Mouse (Mus musculus) heart, embryonic 15.5 days (tissue): Measurements from ENCODE around the gene R3hcc1l. TPM values are rescaled to one million over a fixed set of nuclear protein-coding genes. Genes with fewer than 3 reads are reported as not detected.
A peak's percentile ranks its signal among the peaks of the same experiment; 100 is the strongest.

Source experiments
- ATAC-seq: fragments of 200-750 bp; cut with Nextera tagmentation; replicated peaks from 2 replicates; pipeline ENCODE4 v1.8.0; 2017; ENCODE audit warnings: low read depth, moderate TSS enrichment; ENCODE audit not compliant: insufficient number of reproducible peaks, insufficient read depth, low FRiP score
- H3K27ac ChIP-seq: fragments of 300-500 bp; sonication (generic); 2 replicates; pipeline ENCODE4 v1.5.1; 2015; ENCODE audit warnings: mild to moderate bottlenecking, inconsistent platforms
- H3K27me3 ChIP-seq: fragments of 300-500 bp; sonication (generic); 2 replicates; pipeline ENCODE4 v1.6.1; 2015; ENCODE audit warnings: inconsistent platforms
- H3K36me3 ChIP-seq: fragments of 300-500 bp; sonication (generic); 2 replicates; pipeline ENCODE4 v1.6.1; 2015; ENCODE audit warnings: mild to moderate bottlenecking, inconsistent platforms
- H3K4me1 ChIP-seq: fragments of 300-500 bp; sonication (generic); replicated peaks from 2 replicates; pipeline ENCODE4 v1.6.1; 2015; ENCODE audit warnings: inconsistent platforms
- H3K4me2 ChIP-seq: fragments of 300-500 bp; sonication (generic); 2 replicates; pipeline ENCODE4 v1.6.1; 2015; ENCODE audit warnings: inconsistent platforms, mild to moderate bottlenecking, moderate library complexity
- H3K4me3 ChIP-seq: fragments of 300-500 bp; sonication (generic); 2 replicates; pipeline ENCODE4 v1.5.1; 2015; ENCODE audit warnings: mild to moderate bottlenecking, inconsistent platforms
- H3K9ac ChIP-seq: fragments of 300-500 bp; sonication (generic); 2 replicates; pipeline ENCODE4 v1.6.1; 2015; ENCODE audit warnings: mild to moderate bottlenecking, inconsistent platforms
- H3K9me3 ChIP-seq: fragments of 300-500 bp; sonication (generic); replicated peaks from 2 replicates; pipeline ENCODE4 v1.6.1; 2016; ENCODE audit warnings: inconsistent platforms
- WGBS: fragments of 180-500 bp; shearing (Covaris S2); methylation state at CpG from one replicate; pipeline ENCODE4 v1.1.7; 2015; ENCODE audit warnings: mixed read lengths; 5-methylcytosine and 5-hydroxymethylcytosine counted together
- polyA plus RNA-seq: library from polyadenylated mRNA; unstranded; fragments of >200 nt; fragmentation: Nextera tagmentation; extraction: Ambion mirVana; gene quantifications from 2 replicates; pipeline ENCODE4 v1.2.1, GENCODE M21; 2015

The R3hcc1l gene
- polyA plus RNA-seq, 1 experiment from 2014 or later, result 14.2 TPM

DNA sequence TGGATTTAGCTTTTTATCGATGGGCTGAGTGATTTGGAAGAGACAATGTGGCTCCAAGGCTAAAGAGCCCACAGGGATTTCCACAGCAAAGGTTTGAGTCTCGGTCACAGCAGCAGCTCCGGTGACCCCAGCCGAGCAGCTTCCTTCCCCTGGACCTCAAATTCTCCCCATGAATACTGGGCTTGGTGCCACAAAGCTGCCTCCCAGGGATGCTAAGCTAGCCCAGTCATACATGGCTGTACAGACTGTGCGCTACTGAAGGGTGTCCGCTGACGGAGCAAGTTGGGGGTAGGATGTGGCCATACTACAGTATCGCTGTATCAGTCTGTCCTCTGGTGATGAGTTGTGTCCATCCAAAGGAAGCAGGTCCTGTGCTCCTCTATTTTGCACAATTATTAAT, 2.9 kb upstream of the R3hcc1l start:
- ATAC-seq, result no peak
- Histone ChIP-seq H3K4me2 (no peak overlapping the region), H3K9me3 (no peaks in the 10 kb centered on the region), H3K36me3 (no peaks in the 10 kb centered on the region), H3K4me3 (no peak overlapping the region), H3K27ac (no peak overlapping the region), H3K4me1 (peaks cover 13% of the 10 kb centered on the region), H3K9ac (no peak overlapping the region), H3K27me3 (peaks cover 4% of the 10 kb centered on the region; the same call in 1 of the 2 replicates)
- 85% methylated on average over 8 of the region's 8 CpGs for WGBS

DNA sequence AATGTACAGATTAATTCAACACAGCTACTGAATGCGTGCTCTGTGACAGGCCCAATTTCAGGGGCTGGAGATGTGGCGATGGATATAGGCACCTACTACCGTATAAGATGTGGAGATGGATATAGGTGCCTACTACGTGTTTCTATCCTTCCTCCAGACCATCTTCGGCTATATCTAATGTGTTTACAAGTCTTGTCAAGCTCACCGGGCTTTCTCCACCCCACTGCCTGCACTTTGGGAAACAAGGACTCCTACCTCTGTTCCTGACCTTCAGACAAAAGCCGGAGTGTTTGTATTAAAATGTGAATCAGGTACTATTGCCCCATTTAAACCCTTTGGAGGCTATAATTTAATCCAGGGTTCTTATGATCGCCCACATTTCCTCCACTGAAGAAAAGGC, 2.4 kb upstream of the R3hcc1l start:
- H3K9me3 ChIP-seq, result no peaks in the 10 kb centered on the region
- no peak overlapping the region for H3K4me3 ChIP-seq
- peaks cover 12% of the 10 kb centered on the region for H3K4me1 ChIP-seq
- no peak overlapping the region for H3K4me2 ChIP-seq
- peaks cover 4% of the 10 kb centered on the region; the same call in 1 of the 2 replicates for H3K27me3 ChIP-seq
- H3K36me3 ChIP-seq, result no peaks in the 10 kb centered on the region
- WGBS, result 79% methylated on average over 8 of the region's 8 CpGs
- no peak overlapping the region for H3K9ac ChIP-seq
- no peak for ATAC-seq
- no peak overlapping the region for H3K27ac ChIP-seq

DNA sequence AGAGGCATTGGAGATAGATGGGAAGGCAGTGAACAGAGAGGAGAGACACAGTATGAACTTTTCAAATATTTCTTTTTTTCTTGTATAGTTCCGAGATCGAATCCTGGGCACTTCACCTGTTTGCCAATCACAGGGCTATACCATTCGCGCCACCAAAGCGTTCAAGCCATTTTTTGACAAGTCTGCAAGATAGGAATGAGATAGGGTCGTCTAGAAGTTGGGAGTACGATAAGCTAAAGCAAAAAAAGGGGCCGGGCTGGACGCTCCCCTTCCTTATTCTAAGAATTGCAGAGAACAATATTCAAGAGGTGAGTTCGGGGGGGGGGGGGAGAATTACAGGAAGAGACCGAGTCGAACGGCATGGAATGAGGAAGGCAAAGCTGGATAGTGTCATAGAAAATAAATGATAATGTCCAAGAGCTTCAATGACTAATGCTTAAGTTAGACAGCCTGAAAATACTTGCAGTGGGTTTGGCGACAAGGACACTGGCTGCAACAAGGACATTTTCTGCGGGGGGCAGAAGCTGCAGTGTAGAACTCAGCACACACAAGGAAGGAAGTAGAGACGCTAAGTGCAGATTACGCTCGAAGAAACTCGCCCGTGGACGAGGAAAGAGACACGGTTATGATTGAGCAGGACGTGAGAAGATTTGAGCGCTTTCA, 471 bp upstream of the R3hcc1l start:
- H3K27ac ChIP-seq, result no peak overlapping the region
- 20% methylated on average over 24 of the region's 24 CpGs for WGBS
- no peaks in the 10 kb centered on the region for H3K9me3 ChIP-seq
- peak overlapping the region; percentile 91 for H3K4me2 ChIP-seq
- no peaks in the 10 kb centered on the region for H3K36me3 ChIP-seq
- no peak for ATAC-seq
- peak overlapping the region; percentile 48 for H3K9ac ChIP-seq
- H3K4me1 ChIP-seq, result peaks cover 12% of the 10 kb centered on the region
- peaks cover 4% of the 10 kb centered on the region; the same call in 1 of the 2 replicates for H3K27me3 ChIP-seq
- peak overlapping the region; percentile 59 for H3K4me3 ChIP-seq

DNA sequence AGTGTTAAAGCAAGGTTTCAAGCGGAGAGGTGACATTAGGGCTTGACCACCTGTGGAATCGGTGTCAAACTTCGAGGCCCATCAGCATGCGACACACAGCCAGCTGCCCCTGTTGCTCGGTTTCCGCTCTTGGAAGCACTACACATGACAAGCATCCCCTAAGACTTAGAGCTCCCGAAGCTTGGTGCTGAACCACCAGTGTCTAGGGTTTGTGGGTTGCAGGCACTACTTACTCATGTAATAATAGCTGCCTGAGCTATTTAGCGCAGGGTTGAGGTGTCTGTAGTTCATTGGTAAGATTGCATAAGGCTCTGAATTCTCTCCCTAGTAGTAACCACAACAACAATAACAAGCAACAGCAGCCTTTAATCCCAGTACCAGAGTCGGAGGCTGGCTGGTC, 1.2 kb downstream of the R3hcc1l start:
- WGBS, result 39% methylated on average over 9 of the region's 9 CpGs
- H3K4me3 ChIP-seq, result peak overlapping the region; percentile 59
- no peaks in the 10 kb centered on the region for H3K9me3 ChIP-seq
- no peak overlapping the region for H3K27ac ChIP-seq
- H3K36me3 ChIP-seq, result no peaks in the 10 kb centered on the region
- peak overlapping the region; percentile 91 for H3K4me2 ChIP-seq
- peaks cover 12% of the 10 kb centered on the region for H3K4me1 ChIP-seq
- 0 out of 2 replicates have a peak, but pooled peaks cover 3% of the 10 kb centered on the region for H3K27me3 ChIP-seq
- H3K9ac ChIP-seq, result no peak overlapping the region
- no peak for ATAC-seq

DNA sequence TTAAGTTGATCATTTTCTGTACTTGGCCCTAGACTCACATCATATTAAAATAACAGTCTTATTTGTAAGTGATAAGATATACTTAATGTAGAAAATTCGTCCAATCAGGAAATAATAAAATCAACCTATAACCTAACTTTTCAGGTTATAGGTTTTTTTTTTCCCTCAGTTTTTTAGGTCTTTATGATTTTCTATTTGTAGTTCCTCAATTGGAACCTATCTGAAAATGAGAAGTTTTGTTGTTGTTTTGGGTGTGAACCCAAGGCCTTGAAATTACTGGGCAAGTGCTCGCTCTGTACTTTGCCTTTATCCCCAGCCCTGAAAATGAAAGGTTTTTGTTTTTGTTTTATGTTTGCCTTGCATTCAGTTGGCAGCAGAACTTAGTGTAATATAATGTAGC, 6.1 kb downstream of the R3hcc1l start:
- Histone ChIP-seq H3K4me2 (no peak overlapping the region), H3K4me3 (no peak overlapping the region), H3K27ac (no peak overlapping the region), H3K4me1 (peaks cover 4% of the 10 kb centered on the region), H3K27me3 (no peaks in the 10 kb centered on the region), H3K9ac (no peak overlapping the region), H3K36me3 (no peaks in the 10 kb centered on the region), H3K9me3 (no peaks in the 10 kb centered on the region)
- no peak for ATAC-seq
- 90% methylated on average over 2 of the region's 2 CpGs for WGBS

DNA sequence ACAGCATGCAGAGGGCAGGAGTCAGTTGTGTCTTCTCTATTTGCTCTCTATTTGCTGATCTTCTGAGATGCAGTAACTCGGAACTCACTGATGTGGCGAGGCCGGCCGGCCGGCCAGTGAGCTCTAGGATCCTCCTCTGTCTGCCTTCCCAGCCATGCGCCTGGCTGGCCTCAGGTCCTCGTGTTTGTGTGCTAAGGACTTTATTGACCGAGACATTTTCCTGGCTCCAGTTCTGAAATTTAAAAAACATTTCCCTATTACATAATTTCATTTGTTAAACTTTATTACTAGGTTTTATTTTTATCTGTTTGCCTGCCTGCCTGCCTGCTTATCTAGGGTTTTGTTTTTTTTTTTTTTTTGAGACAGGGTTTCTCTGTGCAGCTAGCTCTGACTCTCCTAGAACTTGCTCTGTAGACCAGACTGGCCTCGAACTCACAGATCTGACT, 11.5 kb downstream of the R3hcc1l start:
- Histone ChIP-seq H3K9ac (no peak overlapping the region), H3K27ac (no peak overlapping the region), H3K4me2 (no peak overlapping the region), H3K27me3 (no peaks in the 10 kb centered on the region), H3K4me1 (no peaks in the 10 kb centered on the region; the same call in 1 of the 2 replicates), H3K9me3 (no peaks in the 10 kb centered on the region), H3K4me3 (no peak overlapping the region), H3K36me3 (no peaks in the 10 kb centered on the region)
- WGBS, result 58% methylated on average over 9 of the region's 9 CpGs
- no peak for ATAC-seq

DNA sequence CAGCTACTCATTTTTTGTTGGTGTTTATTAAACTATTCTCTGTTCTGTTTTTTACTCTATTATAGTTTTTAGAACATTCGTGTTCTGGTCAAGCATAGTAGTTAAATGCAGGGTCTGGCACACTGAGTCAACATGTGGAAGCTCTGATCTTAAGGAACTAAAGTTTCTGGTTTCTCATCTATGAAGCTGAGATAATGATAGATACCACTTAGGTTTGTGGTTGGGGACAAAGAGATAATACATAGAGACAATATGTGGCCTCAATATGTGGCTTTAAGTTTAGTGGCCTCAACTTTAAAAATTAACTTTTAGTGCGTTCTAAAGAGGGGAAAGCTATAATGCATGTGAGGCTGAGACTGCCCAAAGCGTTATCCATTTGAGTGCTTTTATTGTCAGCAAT, 15.9 kb downstream of the R3hcc1l start:
- no peaks in the 10 kb centered on the region for H3K9me3 ChIP-seq
- H3K27ac ChIP-seq, result no peak overlapping the region
- H3K27me3 ChIP-seq, result no peaks in the 10 kb centered on the region
- H3K4me3 ChIP-seq, result no peak overlapping the region
- ATAC-seq, result no peak
- no peaks in the 10 kb centered on the region for H3K36me3 ChIP-seq
- 90% methylated on average over 3 of the region's 3 CpGs for WGBS
- peaks cover 7% of the 10 kb centered on the region for H3K4me1 ChIP-seq
- H3K4me2 ChIP-seq, result no peak overlapping the region
- H3K9ac ChIP-seq, result no peak overlapping the region

DNA sequence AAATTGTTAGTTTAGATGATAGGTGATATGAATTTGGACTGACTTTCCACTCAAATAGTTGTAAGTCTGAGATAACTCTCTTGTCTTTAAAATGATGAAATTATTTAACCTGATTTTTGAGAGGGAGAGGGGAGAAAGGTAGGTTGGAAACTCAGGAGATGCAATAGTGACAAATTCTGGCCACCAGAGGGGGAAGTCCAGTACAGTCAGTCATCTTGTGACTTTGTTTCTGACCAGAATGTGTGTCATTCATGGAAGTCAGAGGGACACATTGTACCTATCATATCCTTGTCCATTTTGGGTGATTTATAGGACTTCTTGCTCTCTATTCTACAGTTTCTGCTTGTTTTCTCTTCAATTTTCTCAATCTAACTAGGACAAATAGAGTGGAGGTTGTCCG, 19.0 kb downstream of the R3hcc1l start:
- 92% methylated on average over 1 of the region's 1 CpGs for WGBS

DNA sequence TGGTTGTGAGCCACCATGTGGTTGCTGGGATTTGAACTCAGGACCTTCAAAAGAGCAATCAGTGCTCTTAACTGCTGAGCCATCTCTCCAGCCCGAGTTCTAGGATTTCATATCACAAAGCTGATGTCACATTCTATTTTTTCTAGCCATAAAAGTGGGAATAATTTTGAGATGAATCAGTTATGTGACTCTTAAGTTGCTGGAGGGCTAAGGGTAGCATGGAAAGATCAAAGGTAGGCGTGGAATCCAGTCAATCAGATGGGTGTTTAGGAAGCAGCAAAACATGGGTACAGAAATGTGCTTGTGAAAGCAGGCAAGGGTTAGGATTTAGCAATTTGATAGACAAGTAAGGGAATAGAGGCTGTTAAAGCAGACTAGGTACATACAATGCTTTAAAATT, 20.4 kb downstream of the R3hcc1l start:
- no peaks in the 10 kb centered on the region for H3K9me3 ChIP-seq
- no peak overlapping the region for H3K4me2 ChIP-seq
- no peaks in the 10 kb centered on the region for H3K27me3 ChIP-seq
- H3K36me3 ChIP-seq, result no peaks in the 10 kb centered on the region
- ATAC-seq, result no peak
- no peak overlapping the region for H3K27ac ChIP-seq
- peaks cover 13% of the 10 kb centered on the region for H3K4me1 ChIP-seq
- 70% methylated on average over 2 of the region's 2 CpGs for WGBS
- no peak overlapping the region for H3K4me3 ChIP-seq
- H3K9ac ChIP-seq, result no peak overlapping the region

More for the DNA sequence above, 19.0 kb downstream of the R3hcc1l start:
- no peak overlapping the region for H3K4me3 ChIP-seq
- H3K4me1 ChIP-seq, result peaks cover 13% of the 10 kb centered on the region
- no peak overlapping the region for H3K27ac ChIP-seq
- no peak overlapping the region for H3K9ac ChIP-seq
- no peaks in the 10 kb centered on the region for H3K9me3 ChIP-seq
- H3K27me3 ChIP-seq, result no peaks in the 10 kb centered on the region
- ATAC-seq, result no peak
- no peak overlapping the region for H3K4me2 ChIP-seq
- H3K36me3 ChIP-seq, result no peaks in the 10 kb centered on the region

DNA sequence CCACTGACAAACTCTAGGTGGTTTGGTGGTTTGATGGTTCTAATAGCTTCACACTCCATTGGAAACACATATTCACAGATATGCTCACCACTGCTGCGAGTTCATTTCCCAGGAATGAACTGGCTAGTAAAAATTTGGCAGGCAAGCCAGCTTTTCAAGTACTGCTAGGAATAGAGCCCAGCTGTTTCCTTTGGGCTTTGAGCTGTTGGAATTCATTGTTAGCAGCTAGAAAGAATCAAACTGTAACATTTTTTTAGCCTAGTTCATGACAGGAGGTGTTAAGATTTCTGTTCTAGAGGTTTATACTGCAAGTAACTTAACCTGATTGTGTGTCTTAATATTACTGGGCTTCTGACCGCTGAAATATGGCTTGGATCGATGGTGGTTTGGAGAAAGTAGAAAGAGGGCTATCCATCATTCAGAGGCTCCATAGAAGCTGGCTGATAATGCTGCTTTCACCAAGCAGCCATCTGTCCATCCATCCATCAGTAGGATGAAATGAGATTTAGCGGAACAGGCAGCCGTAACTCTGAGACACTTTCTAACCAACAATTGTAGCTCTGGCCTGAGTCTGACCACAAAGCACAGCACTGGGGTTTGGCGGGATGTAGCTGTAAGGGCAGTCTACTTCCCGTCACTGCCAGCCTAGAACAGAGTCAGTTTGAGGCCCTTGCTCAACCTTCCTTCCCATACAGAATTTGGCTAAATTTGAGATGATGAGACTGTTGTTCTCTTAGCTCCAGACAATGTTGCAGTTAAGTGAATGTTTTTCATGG, 21.0 kb downstream of the R3hcc1l start:
- Histone ChIP-seq H3K4me1 (peaks cover 13% of the 10 kb centered on the region), H3K36me3 (no peaks in the 10 kb centered on the region), H3K27ac (no peak overlapping the region), H3K9ac (no peak overlapping the region), H3K4me2 (no peak overlapping the region), H3K4me3 (no peak overlapping the region), H3K9me3 (no peaks in the 10 kb centered on the region), H3K27me3 (no peaks in the 10 kb centered on the region)
- 58% methylated on average over 7 of the region's 7 CpGs for WGBS
- no peak for ATAC-seq

DNA sequence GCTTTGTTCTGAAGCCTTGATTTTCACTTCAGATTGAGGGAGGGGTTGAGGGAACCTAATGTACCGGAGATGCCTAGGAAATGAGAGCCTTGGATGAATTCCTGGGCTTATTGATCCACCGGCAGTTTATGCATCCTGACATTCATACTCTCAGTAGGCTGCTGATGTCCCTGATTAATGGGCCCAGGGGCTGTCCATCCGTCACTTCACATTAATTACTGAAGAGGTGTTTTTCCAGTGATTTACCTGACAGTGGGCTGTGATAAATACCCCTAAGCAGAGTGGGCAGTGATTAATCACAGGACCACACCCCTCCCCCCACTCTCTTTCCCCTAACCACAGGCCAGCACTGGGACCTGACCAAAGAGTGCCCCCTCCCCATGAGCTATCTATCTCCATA, 22.1 kb downstream of the R3hcc1l start:
- no peak for ATAC-seq
- H3K36me3 ChIP-seq, result no peaks in the 10 kb centered on the region
- no peak overlapping the region for H3K27ac ChIP-seq
- H3K4me2 ChIP-seq, result no peak overlapping the region
- H3K9me3 ChIP-seq, result no peaks in the 10 kb centered on the region
- no peaks in the 10 kb centered on the region for H3K27me3 ChIP-seq
- H3K4me1 ChIP-seq, result peaks cover 13% of the 10 kb centered on the region
- H3K9ac ChIP-seq, result no peak overlapping the region
- WGBS, result 75% methylated on average over 3 of the region's 3 CpGs
- no peak overlapping the region for H3K4me3 ChIP-seq
